Mouse (Mus musculus) ES-E14 (cell line): Measurements from ENCODE around the gene Cdh18.

ENCODE experiments used
- CHD2 ChIP-seq: IDR thresholded peaks from 2 replicates; pipeline ENCODE4 v1.6.1; 2014; ENCODE audit warnings: mild to moderate bottlenecking, low read depth, low read length, inconsistent platforms
- HCFC1 ChIP-seq: IDR thresholded peaks from 2 replicates; pipeline ENCODE4 v1.6.1; 2012; ENCODE audit warnings: low read length, inconsistent platforms, borderline replicate concordance; ENCODE audit not compliant: insufficient read depth

DNA sequence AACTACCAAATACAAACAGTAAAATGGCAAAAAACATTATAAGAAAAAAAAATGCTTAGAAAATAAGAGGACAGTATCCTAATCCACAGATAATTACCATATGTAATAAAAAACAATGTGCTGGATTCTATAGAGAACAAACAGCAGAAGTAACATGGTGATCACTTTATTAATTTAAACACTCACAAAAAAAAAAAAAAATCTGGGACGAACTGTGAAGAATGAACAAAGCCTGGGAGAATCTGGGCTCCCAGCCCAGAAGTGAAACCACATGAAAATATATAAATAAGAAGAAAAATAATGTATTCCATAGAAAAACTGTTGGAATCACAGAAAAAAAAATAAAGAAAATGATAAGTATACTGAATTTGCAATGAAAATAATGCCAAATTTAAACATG is 288.4 kb downstream of the Cdh18 start:
- no peak for TF ChIP-seq CHD2
- no peak for TF ChIP-seq HCFC1
